Mouse (Mus musculus): Measurements from ENCODE around the gene Fam196b. TPM values are rescaled to one million over a fixed set of nuclear protein-coding genes. Genes with fewer than 3 reads are reported as not detected.

Fam196b gene
- under 1 TPM; 0.10 to 0.17 TPM for total RNA-seq (2021)
- long read RNA-seq, experiment 1 = 0 reads
- long read RNA-seq, experiment 2 = 0 reads

DNA sequence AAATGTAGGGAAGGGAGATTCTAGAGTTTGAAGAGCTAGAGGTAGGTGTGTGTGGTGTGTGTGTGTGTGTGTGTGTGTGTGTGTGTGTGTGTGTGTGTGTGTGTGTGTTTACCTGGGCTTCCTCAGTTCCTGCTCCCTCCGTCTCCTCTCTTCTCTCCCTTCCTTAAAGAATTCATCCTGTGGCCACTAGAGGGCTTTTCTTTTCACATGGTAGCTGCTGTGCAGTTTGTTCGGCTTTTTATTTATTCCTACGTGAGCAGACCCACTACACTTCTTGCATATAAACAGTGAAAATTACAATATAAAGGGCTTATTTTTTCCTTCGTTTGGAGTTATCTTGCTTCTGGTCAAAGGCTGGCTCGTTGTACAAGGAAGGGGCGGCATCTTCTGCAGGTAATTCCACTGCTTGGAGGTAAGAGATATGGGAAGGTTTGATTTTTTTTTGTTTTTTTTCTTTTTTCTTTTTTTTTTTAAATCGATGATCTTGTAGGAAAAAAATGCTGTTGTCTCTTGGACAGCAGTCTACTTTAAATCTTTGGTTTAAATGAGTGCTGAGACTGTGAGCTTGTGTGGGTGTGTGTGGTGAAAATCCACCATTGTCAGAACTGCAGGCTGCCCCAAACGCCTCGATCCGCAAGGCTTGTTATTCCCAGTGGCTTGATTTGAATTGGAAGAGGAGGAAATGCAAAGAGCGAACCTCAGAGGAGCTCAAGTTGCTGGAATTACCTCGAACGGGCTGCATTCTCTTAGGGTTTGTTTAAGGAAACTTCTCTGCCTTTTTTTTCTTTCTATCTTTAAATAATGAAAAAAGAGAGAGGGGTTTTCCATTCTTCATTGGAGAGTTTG, at the start of gene Fam196b:
Fam196b (plus strand) TSS at position 289 of the 846 bp plus-strand sequence.
- DNase-seq (ENCODE audit: low spot score in 2 of 2) = no peak

- no peak for DNase-seq (ENCODE audit: low spot score in 2 of 2)
These were observed 42.6 kb upstream of the Fam196b start for GRCm38 (mm10) chr11:34272016-34272415.

DNA sequence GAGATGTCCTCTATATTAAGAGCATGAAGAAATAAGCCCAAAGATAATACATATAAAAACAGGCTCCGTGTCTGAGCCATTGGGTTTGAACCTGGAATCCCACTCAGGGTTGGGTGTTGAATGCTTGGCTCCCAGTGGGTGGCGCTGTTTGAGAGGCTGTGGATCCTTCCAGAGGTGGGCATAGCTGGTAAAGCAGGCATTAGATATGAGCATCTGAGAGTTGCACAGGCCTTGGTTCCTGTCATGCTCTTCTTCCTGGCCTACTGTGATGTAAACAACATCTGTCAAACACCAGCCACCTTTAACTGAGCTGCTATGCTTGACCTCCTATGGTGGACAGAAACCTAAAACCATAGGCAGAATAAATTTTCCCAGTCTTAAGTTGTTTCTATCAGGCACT, 38.7 kb upstream of the Fam196b start:
- no peak for DNase-seq (ENCODE audit: low spot score in 2 of 2)

DNA sequence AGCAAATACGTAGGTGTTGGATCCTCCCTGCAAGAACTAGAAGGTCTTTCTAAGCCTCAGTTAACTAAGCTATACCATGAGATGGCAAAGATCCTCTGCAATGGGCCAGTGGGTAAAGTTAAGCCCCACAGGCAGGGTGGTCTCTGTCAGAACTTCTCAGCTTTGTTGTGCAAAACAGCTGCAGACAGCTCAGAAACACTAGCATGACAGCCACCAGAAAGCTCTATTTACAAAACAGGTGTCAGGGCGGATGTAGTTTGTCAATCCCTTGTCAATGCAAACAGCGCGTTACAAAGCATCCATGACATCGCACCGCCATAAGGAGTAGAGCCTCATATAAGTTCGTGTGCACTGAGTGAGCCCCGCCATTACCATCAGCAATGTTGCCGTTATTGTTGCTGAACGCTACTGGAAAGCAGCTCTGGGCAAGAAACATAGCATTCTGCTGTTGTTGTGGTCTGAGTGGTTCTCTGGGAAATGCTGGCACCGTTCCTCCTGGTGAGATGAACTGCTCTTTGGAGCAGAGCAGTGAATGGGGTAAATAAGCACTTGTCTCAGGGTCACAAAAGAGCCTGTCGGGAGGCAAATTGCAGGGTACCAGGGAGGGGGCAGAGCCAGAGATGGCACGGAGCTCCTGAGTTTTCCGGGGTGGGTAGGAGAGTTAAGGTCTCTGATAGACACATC, 38.1 kb upstream of the Fam196b start:
- no peak for DNase-seq (ENCODE audit: low spot score in 2 of 2)

DNA sequence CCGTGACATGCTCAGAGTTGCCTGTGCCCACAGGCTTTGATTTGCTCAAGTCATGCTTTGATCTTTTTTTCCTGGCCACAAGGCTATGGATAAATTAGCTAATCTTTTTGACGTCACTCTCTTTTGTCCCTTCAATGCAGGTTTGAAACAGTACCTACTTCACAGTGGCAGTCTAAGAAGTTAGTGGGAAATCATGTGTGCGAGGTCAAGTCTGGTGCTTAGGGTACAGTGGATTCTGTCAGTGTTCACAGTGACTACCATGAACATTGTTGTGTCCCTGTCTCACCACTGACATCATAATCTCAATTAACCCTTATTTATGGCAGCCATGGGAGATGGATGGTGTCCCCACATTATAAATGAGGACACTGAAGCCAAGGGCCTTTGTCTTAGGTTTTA, 37.6 kb upstream of the Fam196b start:
- DNase-seq (ENCODE audit: low spot score in 2 of 2) = no peak

DNA sequence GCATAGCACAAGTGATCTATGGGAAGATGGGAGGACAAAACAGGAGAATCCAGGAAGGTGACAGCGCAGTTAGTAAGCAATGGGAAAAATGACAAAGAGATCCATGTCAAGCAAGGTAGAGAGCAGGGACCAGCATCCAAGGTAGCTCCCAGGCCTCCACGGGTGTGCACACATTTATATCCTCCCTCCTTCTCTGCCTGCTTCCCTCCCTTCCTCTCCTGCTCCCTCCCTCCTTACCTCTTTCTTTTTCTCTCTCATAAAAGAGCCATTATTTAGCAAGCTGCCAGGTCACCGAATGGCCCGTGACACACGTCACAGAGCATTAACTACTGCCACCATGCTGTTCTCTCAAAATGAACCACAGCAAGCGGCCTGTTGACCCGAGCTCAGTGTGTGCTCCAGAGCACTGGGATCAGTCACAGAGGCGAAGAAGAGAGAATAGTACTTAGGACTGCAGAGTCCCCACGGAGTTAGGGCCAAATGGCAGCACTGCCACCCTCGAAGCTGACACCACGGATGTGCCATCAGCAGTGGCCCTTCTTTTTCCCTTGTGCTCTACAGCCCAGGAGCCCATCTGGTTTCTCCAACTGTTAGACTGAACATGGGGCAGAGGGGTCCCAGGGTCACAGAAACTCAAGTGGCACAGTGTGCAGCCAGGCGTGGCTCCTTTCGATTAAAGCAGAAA, 30.4 kb upstream of the Fam196b start:
- DNase-seq (ENCODE audit: low spot score in 2 of 2) = no peak

- DNase-seq (ENCODE audit: low spot score in 2 of 2) = no peak
These were observed 24.4 kb upstream of the Fam196b start for GRCm38 (mm10) chr11:34290265-34290664.

DNA sequence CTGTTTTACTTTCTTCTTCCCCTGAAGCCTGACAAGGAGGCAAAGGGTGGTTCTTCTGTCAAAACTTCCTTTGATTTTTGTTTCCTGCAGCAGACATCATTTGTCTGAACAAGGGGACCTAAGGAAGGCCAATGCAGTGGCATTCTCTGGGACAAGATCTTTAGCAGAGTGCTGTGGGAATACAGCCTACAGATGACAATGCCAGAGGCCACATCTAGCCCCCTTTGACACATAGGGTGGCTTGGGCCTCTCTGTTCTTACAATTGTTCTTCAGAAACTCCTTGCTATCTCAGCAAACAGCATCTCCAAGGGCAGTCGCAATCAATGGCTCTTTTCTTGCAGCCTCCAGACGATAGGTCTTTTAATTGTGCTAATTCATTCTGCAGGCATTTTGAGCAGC, 23.9 kb upstream of the Fam196b start:
- no peak for DNase-seq (ENCODE audit: low spot score in 2 of 2)

- DNase-seq (ENCODE audit: low spot score in 2 of 2) = no peak
These were observed 23.3 kb upstream of the Fam196b start for GRCm38 (mm10) chr11:34291304-34291703.

GRCm38 (mm10) chr11:34297698-34298378, 16.8 kb upstream of the Fam196b start:
- DNase-seq (ENCODE audit: low spot score in 2 of 2) = no peak

DNA sequence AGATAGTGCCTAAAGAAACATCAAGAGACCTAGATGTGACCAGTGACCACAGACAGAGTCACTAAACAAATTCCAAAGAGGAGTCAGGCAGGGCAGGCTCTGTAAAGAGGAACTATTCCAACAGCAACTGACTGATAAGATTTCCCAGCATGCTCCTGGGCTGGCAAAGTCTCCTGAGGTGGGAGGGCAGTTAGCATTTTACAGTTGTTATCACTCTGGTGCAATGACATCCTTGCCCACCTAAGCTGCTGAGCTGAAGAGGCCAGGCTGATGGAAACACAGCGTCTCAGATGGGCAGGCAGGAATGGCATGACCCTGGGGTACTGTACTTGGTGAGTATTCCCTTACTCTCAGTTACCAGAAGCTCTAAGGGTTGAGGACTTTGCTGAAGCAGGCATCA, 15.1 kb upstream of the Fam196b start:
- no peak for DNase-seq (ENCODE audit: low spot score in 2 of 2)

- DNase-seq (ENCODE audit: low spot score in 2 of 2) = no peak
These were observed 14.6 kb upstream of the Fam196b start for GRCm38 (mm10) chr11:34300064-34300463.

DNA sequence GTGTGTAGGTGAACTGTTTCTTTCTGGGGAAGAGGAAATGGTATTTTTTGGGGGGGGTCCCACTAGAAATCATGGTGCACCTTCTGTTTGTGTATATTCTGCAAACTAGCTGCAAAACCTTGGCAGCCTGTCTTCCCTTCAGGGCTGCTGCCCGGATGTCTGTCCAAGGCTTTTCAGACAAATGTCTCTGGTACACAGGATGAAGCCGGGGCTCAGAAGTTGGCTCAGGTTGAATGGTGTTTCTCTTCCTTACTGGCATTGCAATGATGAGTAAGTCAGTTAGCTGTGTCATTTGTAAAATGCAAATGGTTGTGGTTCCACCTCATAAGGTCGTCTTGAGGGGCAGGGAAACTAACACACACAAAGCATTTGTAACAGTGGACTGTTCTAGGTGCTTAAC, 8.4 kb upstream of the Fam196b start:
- no peak for DNase-seq (ENCODE audit: low spot score in 2 of 2)

DNA sequence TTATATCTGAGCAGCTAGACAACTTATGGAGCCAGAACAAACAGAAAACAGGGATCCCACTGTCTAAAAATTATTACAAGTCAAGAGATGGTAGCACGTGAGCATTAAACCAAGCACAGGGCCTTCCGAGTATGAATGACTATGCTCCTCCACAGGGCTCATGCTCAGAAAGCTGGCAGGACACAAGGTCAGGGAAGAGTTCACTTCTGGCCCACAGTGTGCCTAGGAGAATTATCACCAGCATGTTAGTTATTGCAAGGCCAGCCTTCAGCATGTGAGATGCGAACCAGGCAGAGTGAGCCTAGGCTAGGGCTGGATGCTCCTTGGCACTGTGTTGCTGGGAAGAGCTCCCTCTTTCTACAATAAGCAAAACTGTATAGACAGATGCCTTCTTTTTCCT, 5.9 kb upstream of the Fam196b start:
- no peak for DNase-seq (ENCODE audit: low spot score in 2 of 2)

DNA sequence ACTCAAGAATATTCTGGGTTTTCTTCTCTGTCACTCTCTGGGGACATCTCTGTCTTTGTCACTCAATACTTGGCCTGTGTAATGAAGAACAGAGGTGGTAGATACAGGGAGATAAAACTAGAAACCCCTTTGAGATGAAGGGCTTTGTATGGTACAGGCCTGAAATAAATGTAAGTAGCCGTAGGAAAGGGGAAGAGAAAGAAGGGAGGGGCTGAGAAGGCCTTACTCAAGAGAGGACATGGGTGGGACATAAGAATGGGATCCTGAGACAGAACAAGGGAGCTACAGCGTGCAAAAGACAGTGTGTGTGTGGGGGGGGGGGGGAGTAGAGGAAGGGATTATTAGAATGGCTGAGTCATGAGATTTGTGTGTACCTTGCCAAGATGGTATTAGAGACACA, 5.3 kb upstream of the Fam196b start:
- no peak for DNase-seq (ENCODE audit: low spot score in 2 of 2)

DNA sequence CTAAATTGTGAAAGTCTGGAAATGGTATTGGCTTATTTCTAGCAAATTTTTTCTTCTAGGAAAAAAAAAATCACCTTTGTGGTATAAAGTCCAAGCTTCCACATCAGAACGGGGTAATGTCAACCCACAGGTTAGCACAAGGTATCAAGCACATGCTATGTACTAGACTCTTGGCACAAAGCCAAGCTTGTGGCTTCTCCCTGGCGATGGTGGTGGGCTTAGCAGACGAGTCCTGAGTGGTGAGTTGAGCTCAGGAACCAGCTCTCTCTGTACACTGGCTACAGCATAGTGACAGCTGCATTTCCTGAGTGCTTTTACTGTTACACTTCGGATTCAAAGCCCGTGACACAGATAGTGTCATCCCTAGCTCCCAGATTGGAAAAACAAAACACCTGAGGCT, 2.9 kb upstream of the Fam196b start:
- no peak for DNase-seq (ENCODE audit: low spot score in 2 of 2)

DNA sequence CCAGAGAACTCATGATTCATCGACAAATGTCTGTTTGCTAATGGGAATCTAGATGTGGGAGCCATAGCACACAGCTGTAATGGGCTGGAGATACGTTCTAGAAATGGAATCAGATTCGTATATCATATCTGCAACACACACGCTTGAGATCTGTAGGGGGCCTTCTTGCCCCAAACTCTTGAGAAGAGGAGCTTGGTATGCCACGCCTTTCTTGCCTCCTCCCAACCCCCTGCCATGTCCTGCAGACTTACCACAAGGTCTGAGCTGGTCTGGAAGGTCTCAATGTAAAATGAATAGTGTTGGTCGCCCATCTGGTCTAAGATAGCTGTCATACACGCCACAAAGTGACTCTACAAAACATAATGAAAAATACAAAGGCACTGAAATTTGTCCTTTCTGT, 2.4 kb upstream of the Fam196b start:
- DNase-seq (ENCODE audit: low spot score in 2 of 2) = no peak

- DNase-seq (ENCODE audit: low spot score in 2 of 2) = no peak
These were observed 761 bp downstream of the Fam196b start for GRCm38 (mm10) chr11:34315383-34315782.

DNA sequence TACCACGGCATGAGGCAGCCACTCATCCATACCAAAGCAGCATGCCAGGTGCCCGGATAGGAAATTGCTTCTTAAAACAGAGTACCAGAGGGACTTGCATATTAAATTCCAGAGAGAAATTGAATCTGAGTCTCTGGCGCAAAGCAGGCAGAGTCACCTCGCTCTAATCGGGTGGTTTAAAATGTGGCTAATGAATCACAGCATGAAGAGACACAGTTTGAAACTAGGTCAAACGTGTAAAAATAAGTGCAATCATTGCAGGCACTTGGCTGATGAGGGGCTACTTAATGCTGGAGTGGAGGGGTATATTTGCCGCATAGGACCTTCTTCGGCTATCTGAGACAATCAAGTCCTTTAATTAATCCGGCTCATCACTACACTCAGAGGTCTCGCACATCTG, 1.6 kb downstream of the Fam196b start:
- DNase-seq (ENCODE audit: low spot score in 2 of 2) = no peak

DNA sequence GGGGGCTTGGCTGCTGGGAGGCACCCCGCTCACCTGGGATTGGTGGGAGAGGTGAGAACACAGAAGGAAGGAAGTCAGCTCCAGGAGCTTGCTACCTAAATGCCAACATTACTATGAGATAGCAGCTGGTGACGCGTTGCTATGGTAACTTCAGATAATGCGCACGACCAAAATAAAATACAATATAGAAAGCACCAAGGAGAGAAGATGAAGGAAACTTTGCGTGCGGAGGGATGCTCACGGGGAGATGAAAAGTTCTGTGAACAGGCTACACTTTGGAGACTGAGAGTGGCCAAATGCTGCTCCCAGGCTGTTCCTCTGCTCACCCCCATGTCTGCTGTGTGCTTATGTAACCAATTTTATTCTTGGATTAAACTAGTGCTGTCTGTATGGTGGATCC, 2.4 kb downstream of the Fam196b start:
- no peak for DNase-seq (ENCODE audit: low spot score in 2 of 2)

DNA sequence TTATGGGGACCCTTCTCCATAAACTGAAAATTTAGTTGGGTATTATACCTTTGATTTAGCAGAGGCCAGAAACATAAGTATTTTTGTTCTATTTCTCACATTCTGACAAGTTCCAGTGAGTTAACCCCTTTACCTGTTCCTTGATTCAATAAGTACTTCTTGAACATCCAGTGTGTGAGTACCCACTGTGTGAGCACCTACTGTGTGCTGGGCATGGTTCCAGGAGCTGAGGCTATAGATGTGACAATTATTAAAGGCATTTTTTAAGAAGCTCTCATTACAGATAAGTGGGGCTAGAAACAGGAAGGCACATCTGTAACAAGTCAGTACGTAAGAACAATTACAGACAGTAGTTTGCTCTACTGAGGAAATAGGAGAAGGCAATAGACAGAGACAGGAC, 4.7 kb downstream of the Fam196b start:
- DNase-seq (ENCODE audit: low spot score in 2 of 2) = no peak

DNA sequence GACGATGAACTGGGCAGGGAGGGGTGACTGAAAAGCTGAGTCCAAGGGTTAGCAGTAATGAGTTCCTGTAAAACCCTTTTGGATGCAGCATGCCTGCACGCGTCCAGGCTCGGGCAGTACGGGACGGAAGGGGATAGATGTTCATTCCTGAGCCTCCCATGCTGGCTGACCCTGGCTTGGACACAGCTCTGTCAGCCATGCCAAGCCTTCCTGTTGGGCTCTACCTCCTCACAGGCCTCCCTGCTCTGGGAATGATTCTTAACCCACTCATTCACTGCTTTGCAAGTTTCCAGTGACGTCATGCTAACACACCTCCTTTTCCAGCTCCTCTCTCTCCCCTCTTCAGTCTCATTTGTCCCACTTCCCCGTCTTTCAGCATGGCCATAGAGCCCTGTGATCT, 9.0 kb downstream of the Fam196b start:
- no peak for DNase-seq (ENCODE audit: low spot score in 2 of 2)

Data from gastrocnemius, postnatal 4 days (tissue).